Mouse (Mus musculus) heart, postnatal 14 days (tissue): ENCODE results near the gene Tmem8b. TPM values are rescaled to one million over a fixed set of nuclear protein-coding genes. Genes with fewer than 3 reads are reported as not detected.

Experiments
- DNase-seq, 2 experiments: peaks; one replicate each; pipeline ENCODE4 v3.0.0; 2021 to 2022
- intact Hi-C: fragments of 180-260 bp; cut with DNase I; formaldehyde crosslinking; loops from one replicate; pipeline ENCODE4 v1.15.1; 2025
- microRNA-seq, 2 experiments: library from miRNA; unstranded; fragments of <30 nt; microRNA quantifications; one replicate each; pipeline ENCODE4 v1.2.0; 2021 to 2022
- total RNA-seq, 2 experiments: library from RNA; stranded (reverse); gene quantifications; 2 replicates each; pipeline ENCODE4 v1.2.3; 2021

The Tmem8b gene
- total RNA-seq, 2 experiments from 2014 or later: 16.4 TPM

- intact Hi-C loops: loop anchor here (10.0 kb wide), 1 partner anchor 233 kb away; no protein-coding TSS in a partner anchor
- no peak for DNase-seq
Observed at GRCm38 (mm10) chr4:43741526-43741925, 72.8 kb downstream of the Tmem8b start.

Small RNA genes lying within 50 kb of the gene (microRNA-seq; reads per million reads assigned to microRNA genes)
- gene Gm25262: 0 to 0.24 reads per million in 2 experiments

Other genes starting within 250 kb of the Tmem8b start
- gene Fam166b, start 239.8 kb upstream of the Tmem8b start, total RNA-seq: under 1 TPM in 1 of 2 experiments, not detected in 1; 0.38 TPM
- 10 to 100 TPM; 32.3 to 35.7 TPM for gene Tesk1, start 227.0 kb upstream of the Tmem8b start, total RNA-seq
- under 1 TPM; 0.59 to 0.88 TPM for gene Cd72, start 214.3 kb upstream of the Tmem8b start, total RNA-seq
- 1 to 10 TPM in 1 of 2 experiments, not detected in 1; 1.4 TPM for gene Sit1, start 185.2 kb upstream of the Tmem8b start, total RNA-seq
- gene Ccdc107, start 176.1 kb upstream of the Tmem8b start, total RNA-seq: 10 to 100 TPM; 25.9 to 27.1 TPM
- 1 to 10 TPM; 1.6 to 2.8 TPM for gene Arhgef39, start 169.3 kb upstream of the Tmem8b start, total RNA-seq
- under 1 TPM; 0.17 TPM for gene Car9, start 162.0 kb upstream of the Tmem8b start, total RNA-seq
- 10 to 100 TPM; 34.2 to 38.5 TPM for gene Tpm2, start 145.2 kb upstream of the Tmem8b start, total RNA-seq
- 10 to 100 TPM; 47.1 to 49.2 TPM for gene Creb3, start 106.6 kb upstream of the Tmem8b start, total RNA-seq
- 100 to 1,000 TPM; 111 to 135 TPM for gene Tln1, start 106.3 kb upstream of the Tmem8b start, total RNA-seq
- 10 to 100 TPM; 32.3 to 41.6 TPM for gene Rgp1, start 90.3 kb upstream of the Tmem8b start, total RNA-seq
- gene Gba2, start 90.1 kb upstream of the Tmem8b start, total RNA-seq: 10 to 100 TPM; 14.3 to 14.6 TPM
- gene Msmp, start 84.5 kb upstream of the Tmem8b start, total RNA-seq: not detected
- gene Npr2, start 37.0 kb upstream of the Tmem8b start, total RNA-seq: 10 to 100 TPM; 40.6 to 43.6 TPM
- under 1 TPM; 0.22 to 0.37 TPM for gene Spag8, start 15.4 kb upstream of the Tmem8b start, total RNA-seq
- gene Hint2, start 12.5 kb upstream of the Tmem8b start, total RNA-seq: 100 to 1,000 TPM; 122 to 128 TPM
- under 1 TPM; 0.10 to 0.19 TPM for gene Fam221b, start 174 bp downstream of the Tmem8b start, total RNA-seq
- not detected for gene Olfr70, start 31.8 kb downstream of the Tmem8b start, total RNA-seq
- gene Olfr71, start 41.3 kb downstream of the Tmem8b start, total RNA-seq: not detected
- 1 to 10 TPM; 4.7 to 5.1 TPM for gene Hrct1, start 58.2 kb downstream of the Tmem8b start, total RNA-seq
- 1 to 10 TPM; 5.0 to 6.1 TPM for gene Spaar, start 61.1 kb downstream of the Tmem8b start, total RNA-seq
- gene Olfr159, start 102.0 kb downstream of the Tmem8b start, total RNA-seq: not detected
- not detected for gene Olfr156, start 154.9 kb downstream of the Tmem8b start, total RNA-seq
- gene Olfr157, start 171.2 kb downstream of the Tmem8b start, total RNA-seq: not detected
- not detected for gene Olfr155, start 182.6 kb downstream of the Tmem8b start, total RNA-seq
- 10 to 100 TPM in 1 of 2 experiments, 1 to 10 TPM in 1; 8.1 to 10.1 TPM for gene Reck, start 206.6 kb downstream of the Tmem8b start, total RNA-seq